Mouse (Mus musculus) megakaryocyte, adult 5-6 weeks (primary cell): ENCODE results near the gene Sirt6. TPM values are rescaled to one million over a fixed set of nuclear protein-coding genes. Genes with fewer than 3 reads are reported as not detected.
"Not testable (repeated sequence)": the region's sequence is repeated elsewhere in the genome, so short reads cannot be mapped to it uniquely, and the experiment has no call there.

Experiments
- ATAC-seq: 2 replicates; pipeline ENCODE4 v1.8.0; 2016; ENCODE audit warnings: mild to moderate bottlenecking, inconsistent platforms; ENCODE audit not compliant: poor library complexity, severe bottlenecking
- total RNA-seq, 2 experiments: library from RNA; stranded (forward) in 1 of 2; stranded (reverse) in 1 of 2; fragments of 153-499, 151-499 nt in 1 of 2; fragments of 221-1000, 200-1000 nt in 1 of 2; gene quantifications; 2 replicates each; pipeline versions ENCODE4 v1.2.3 to v1.2.4; 2015 to 2017

The Sirt6 gene
- 6.3 and 8.0 TPM in 2 replicates for total RNA-seq (2015)
- total RNA-seq (2017): 2.5 and 6.4 TPM in 2 replicates

- ATAC-seq: peak; percentile 87
Observed at GRCm38 (mm10) chr10:81626994-81627835, at the start of gene Sirt6. Gene Sirt6 (minus strand): TSS chr10:81627797.

- no peak for ATAC-seq
Observed at GRCm38 (mm10) chr10:81656174-81656573, 28.6 kb upstream of the Sirt6 start.

GRCm38 (mm10) chr10:81655178-81655577 lies 27.6 kb upstream of the Sirt6 start:
- ATAC-seq: no peak

- ATAC-seq: peak; percentile 100
Observed at GRCm38 (mm10) chr10:81648803-81649775, 21.5 kb upstream of the Sirt6 start, which contains the start of gene Gm10778. Gene Gm10778 (plus strand): TSS chr10:81649059.

- ATAC-seq: no peak
Observed at GRCm38 (mm10) chr10:81646015-81646555, 18.5 kb upstream of the Sirt6 start.

- no peak for ATAC-seq
Observed at GRCm38 (mm10) chr10:81645391-81645790, 17.8 kb upstream of the Sirt6 start.

DNA sequence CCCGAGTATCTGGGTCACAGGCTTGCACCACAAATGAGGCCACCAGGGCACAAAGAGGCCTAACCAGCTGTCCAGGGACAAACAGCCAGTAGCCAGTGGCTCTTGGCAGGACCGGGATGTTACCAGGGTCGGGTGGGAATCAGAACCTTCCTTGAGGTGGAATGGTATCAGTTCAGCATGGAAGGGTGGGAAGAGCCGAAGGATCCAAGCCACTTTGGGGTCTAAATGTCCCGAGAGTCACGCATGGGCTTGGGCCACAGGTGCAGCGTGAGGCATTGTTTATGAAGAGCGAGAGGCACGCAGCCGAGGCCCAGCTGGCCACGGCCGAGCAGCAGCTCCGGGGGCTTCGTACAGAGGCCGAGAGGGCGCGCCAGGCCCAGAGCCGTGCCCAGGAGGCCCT lies 17.1 kb upstream of the Sirt6 start:
- ATAC-seq: no peak

GRCm38 (mm10) chr10:81644162-81644561 lies 16.6 kb upstream of the Sirt6 start:
- no peak for ATAC-seq

DNA sequence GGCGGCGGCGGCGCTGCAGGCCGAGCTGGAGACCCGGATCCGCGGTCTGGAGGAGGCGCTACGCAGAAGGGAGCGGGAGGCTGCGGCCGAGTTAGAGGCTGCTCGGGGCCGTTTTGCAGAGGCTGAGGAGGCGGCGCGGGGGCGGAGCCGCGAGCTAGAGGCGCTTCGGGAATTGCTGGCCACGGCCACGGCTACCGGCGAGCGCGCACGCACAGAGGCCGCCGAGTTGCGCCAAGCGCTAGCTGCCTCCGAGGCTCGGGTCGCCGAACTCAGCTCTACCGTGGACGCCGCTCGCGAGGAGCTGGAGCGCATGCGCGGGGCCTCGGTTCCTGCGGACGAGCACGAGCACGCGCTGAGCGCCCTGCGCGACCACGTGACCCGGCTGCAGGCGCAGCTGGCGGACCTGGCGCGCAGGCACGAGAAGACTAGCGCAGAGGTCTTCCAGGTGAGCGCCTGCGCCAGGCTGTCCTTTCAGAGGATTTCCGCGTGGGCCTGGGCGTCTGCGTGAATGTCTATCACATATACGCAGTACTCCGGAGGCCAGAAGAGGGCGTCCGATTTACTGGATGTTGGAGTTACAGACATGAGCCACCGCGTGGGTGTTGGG lies 16.0 kb upstream of the Sirt6 start:
- peak; percentile 91 for ATAC-seq

GRCm38 (mm10) chr10:81642648-81643448 lies 15.3 kb upstream of the Sirt6 start:
- no peak for ATAC-seq

DNA sequence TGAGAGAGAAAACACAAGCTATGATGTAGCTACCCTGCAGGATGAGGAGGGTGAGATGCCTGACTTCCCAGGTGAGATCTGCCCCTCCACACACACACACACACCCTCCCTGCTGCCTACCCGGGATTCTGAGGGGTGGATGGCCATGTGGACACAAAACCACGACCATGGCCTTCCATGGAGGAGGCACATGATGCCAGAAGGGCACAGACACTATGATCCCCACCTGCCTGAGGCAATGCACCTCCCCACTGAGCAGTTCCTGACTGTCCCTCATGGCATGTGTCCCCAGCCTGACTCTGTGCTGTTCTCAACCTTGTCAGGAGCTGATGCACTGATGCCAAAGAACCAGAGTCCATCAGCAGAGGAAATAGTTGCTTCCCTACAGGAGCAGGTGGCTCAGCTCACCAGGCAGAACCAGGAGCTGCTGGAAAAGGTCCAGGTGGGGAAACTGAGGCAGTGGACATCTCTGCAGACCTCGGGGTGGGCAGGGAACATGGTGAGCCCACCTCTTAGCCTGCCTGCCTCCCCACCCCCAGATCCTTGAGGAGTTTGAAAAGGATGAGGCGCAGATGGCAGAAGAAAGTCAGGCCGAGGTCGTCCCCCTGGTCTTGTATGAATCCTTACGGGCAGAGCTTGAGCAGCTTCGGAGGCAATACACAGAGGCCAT lies 14.5 kb upstream of the Sirt6 start:
- ATAC-seq: no peak

- no peak for ATAC-seq
Observed at GRCm38 (mm10) chr10:81641566-81641965, 14.0 kb upstream of the Sirt6 start.

- not testable (repeated sequence) for ATAC-seq
Observed at GRCm38 (mm10) chr10:81640825-81641224, 13.2 kb upstream of the Sirt6 start.

- ATAC-seq: no peak
Observed at GRCm38 (mm10) chr10:81638101-81638500, 10.5 kb upstream of the Sirt6 start.

GRCm38 (mm10) chr10:81636338-81636737 lies 8.7 kb upstream of the Sirt6 start:
- ATAC-seq: no peak

GRCm38 (mm10) chr10:81633253-81634099 lies 5.9 kb upstream of the Sirt6 start:
- peak; percentile 96 for ATAC-seq

GRCm38 (mm10) chr10:81628390-81628789 lies 793 bp upstream of the Sirt6 start, which contains the start of gene Ankrd24:
Gene Ankrd24 (plus strand): TSS chr10:81628540.
- ATAC-seq: no peak

- ATAC-seq: peak; percentile 43; the same call in 1 of the 2 replicates
Observed at GRCm38 (mm10) chr10:81627836-81628220, 231 bp upstream of the Sirt6 start.
